Mouse (Mus musculus): ENCODE results near the gene Snta1. TPM values are rescaled to one million over a fixed set of nuclear protein-coding genes. Genes with fewer than 3 reads are reported as not detected.

Snta1 gene
- polyA plus RNA-seq, 1 experiment from 2014 or later: 23.7 TPM

DNA sequence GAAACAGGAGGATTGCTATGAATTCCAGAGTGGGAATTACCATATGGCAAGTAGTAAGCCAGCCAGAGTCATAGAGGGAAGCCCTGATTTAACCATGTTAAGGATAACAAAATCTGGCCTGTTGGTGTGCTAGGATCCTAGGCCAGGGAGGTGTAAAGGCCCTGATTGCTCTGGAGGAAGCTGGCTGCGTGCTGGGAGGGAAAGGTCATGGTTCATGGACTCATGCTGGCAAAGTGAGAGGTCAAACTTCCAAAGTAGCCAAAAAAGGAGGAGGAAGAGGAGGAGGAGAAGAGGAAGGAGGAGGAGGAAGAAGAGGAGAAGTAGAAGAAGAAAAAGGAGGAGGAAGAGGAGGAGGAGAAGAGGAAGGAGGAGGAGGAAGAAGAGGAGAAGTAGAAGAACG lies 24.8 kb upstream of the Snta1 start:
- no peaks in the 10 kb centered on the region for H3K36me3 ChIP-seq (ENCODE audit: control insufficient read depth, insufficient read depth, low read length)
- no peak overlapping the region for H3K9ac ChIP-seq (ENCODE audit: low read length)
- no peaks in the 10 kb centered on the region for H3K27me3 ChIP-seq (ENCODE audit: control insufficient read depth, insufficient read depth, low read length)
- H3K4me1 ChIP-seq (ENCODE audit: control insufficient read depth in 2 of 2, insufficient read depth in 2 of 2, low read length in 2 of 2): peaks cover 5 to 17% of the 10 kb centered on the region in 2 experiments
- no peak overlapping the region for H3K27ac ChIP-seq (replicated peaks in 1 of 2; ENCODE audit: control insufficient read depth in 1 of 2, insufficient read depth in 1 of 2, low read depth in 2 of 2, low read length in 2 of 2)
- H3K4me3 ChIP-seq (ENCODE audit: control insufficient read depth in 1 of 2, insufficient read depth in 1 of 2, low read depth in 1 of 2, low read length in 2 of 2): no peak overlapping the region
- ATAC-seq (ENCODE audit: insufficient number of reproducible peaks, insufficient read depth, low FRiP score, low read depth): no peak
- no peak overlapping the region for H3K4me2 ChIP-seq (ENCODE audit: low read length)
- no peaks in the 10 kb centered on the region for H3K9me3 ChIP-seq (ENCODE audit: control insufficient read depth, low read length)
- WGBS: 61% methylated on average over 2 of the region's 2 CpGs

DNA sequence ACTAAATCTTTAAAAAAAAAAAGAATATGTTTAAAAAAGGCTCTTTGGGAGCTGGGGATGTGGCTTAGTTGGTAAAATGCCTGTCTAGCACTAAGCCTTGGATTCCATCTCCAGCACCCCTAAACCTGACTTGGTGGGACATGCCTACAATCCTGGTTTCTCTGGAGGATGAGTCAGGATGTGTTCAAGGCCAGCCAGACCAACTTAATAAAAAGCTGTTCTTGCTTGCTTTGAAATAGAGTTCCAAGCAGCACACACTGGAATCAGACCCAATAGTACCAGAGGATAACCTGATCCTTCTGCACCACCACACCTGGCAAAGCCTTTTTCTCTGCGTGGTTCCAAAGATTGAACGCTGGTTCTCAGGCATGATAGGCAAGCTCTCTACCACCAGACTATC lies 22.7 kb upstream of the Snta1 start:
- WGBS: 96% methylated on average over 2 of the region's 2 CpGs
- no peak overlapping the region for H3K27ac ChIP-seq (replicated peaks in 1 of 2; ENCODE audit: control insufficient read depth in 1 of 2, insufficient read depth in 1 of 2, low read depth in 2 of 2, low read length in 2 of 2)
- 0 out of 2 replicates have a peak, but pooled peaks cover 1% of the 10 kb centered on the region for H3K9me3 ChIP-seq (ENCODE audit: control insufficient read depth, low read length)
- ATAC-seq (ENCODE audit: insufficient number of reproducible peaks, insufficient read depth, low FRiP score, low read depth): no peak
- H3K4me1 ChIP-seq (ENCODE audit: control insufficient read depth in 2 of 2, insufficient read depth in 2 of 2, low read length in 2 of 2): peaks cover 13 to 19% of the 10 kb centered on the region in 2 experiments
- no peak overlapping the region for H3K4me3 ChIP-seq (ENCODE audit: control insufficient read depth in 1 of 2, insufficient read depth in 1 of 2, low read depth in 1 of 2, low read length in 2 of 2)
- H3K4me2 ChIP-seq (ENCODE audit: low read length): no peak overlapping the region
- no peaks in the 10 kb centered on the region for H3K36me3 ChIP-seq (ENCODE audit: control insufficient read depth, insufficient read depth, low read length)
- H3K9ac ChIP-seq (ENCODE audit: low read length): no peak overlapping the region
- no peaks in the 10 kb centered on the region for H3K27me3 ChIP-seq (ENCODE audit: control insufficient read depth, insufficient read depth, low read length)

DNA sequence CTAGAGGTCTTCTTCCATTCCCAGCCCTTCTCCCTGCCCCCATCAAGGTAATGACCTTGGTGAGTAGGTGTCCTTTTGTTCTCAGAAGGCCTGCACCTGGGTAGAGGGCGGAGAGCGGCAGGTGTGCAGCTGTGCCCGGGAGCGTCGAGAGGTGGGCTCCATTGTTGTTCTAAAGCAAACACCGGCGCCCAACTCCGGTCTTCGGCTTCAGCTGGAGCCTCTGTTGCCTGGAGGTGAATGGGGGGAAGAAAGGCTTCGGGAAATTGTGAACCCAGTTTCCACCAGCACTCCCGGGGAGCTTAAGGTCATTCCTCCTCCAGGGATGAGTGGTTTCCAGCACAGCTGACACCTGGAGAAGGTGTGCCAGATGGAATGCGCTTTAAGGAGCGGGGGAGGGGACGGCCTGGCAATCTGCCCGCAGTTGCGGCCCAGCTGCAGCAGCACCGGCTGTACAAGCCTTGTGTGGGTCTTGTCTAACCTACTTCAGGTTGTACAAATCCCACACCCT lies 20.0 kb upstream of the Snta1 start:
- no peak overlapping the region for H3K4me3 ChIP-seq (ENCODE audit: control insufficient read depth in 1 of 2, insufficient read depth in 1 of 2, low read depth in 1 of 2, low read length in 2 of 2)
- no peak for ATAC-seq (ENCODE audit: insufficient number of reproducible peaks, insufficient read depth, low FRiP score, low read depth)
- peaks cover 13 to 16% of the 10 kb centered on the region in 2 experiments for H3K4me1 ChIP-seq (ENCODE audit: control insufficient read depth in 2 of 2, insufficient read depth in 2 of 2, low read length in 2 of 2)
- H3K27ac ChIP-seq (replicated peaks in 1 of 2; ENCODE audit: control insufficient read depth in 1 of 2, insufficient read depth in 1 of 2, low read depth in 2 of 2, low read length in 2 of 2): no peak overlapping the region
- H3K36me3 ChIP-seq (ENCODE audit: control insufficient read depth, insufficient read depth, low read length): no peaks in the 10 kb centered on the region
- 0 out of 2 replicates have a peak, but pooled peaks cover 3% of the 10 kb centered on the region for H3K9me3 ChIP-seq (ENCODE audit: control insufficient read depth, low read length)
- H3K27me3 ChIP-seq (ENCODE audit: control insufficient read depth, insufficient read depth, low read length): no peaks in the 10 kb centered on the region
- WGBS: 18% methylated on average over 17 of the region's 17 CpGs
- peak overlapping the region; percentile 45 for H3K4me2 ChIP-seq (ENCODE audit: low read length)
- no peak overlapping the region for H3K9ac ChIP-seq (ENCODE audit: low read length)

DNA sequence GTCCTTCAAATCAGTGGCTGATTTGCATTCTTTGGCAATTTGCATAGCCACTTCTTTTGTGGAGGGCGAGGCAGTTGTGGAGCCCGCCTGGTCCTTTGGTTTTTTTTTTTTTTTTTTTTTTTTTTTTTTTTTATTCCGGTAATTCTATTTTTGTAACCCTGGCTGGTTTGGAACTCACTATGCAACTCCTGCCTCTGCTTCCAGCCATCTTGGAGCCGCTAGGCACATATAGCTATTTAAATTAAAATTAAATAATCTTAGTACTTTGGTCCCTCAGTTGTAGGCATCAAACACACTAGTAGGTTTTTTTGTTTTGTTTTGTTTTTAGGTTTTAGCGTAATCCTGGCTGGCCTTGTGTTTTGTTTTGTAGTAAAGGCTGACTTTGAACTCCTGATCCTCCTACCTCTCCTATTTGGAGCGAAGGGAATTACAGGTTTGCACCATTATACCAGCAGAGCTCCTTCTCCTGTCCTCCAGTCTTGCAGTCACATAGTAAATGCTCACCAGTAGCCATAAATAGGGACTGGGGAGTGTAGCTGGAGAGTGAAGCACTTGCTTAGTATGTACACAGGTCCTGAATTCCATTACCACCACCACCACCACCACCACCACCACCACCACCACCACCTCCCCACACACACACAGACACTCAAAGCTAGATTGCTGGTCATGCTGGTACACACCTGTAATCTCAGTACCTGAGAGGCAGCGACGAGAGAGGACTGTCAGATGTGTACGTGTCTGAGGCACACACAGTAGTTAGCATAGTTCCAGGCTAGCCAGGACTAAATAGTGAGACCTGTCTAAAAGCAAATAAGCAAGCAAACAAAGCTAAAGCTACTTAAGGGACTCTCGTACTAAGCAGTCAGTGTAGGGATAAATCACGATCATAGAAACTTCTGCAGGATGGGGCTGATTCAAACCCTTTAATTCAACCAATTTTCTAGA lies 19.3 kb upstream of the Snta1 start:
- Histone ChIP-seq H3K27ac (replicated peaks in 1 of 2; ENCODE audit: control insufficient read depth in 1 of 2, insufficient read depth in 1 of 2, low read depth in 2 of 2, low read length in 2 of 2) (peak overlapping the region; percentile 55 to 68), H3K36me3 (ENCODE audit: control insufficient read depth, insufficient read depth, low read length) (no peaks in the 10 kb centered on the region), H3K9ac (ENCODE audit: low read length) (peak overlapping the region; percentile 73), H3K4me3 (ENCODE audit: control insufficient read depth in 1 of 2, insufficient read depth in 1 of 2, low read depth in 1 of 2, low read length in 2 of 2) (peak overlapping the region; percentile 46 to 61), H3K9me3 (ENCODE audit: control insufficient read depth, low read length) (0 out of 2 replicates have a peak, but pooled peaks cover 3% of the 10 kb centered on the region), H3K4me2 (ENCODE audit: low read length) (peak overlapping the region; percentile 85), H3K4me1 (ENCODE audit: control insufficient read depth in 2 of 2, insufficient read depth in 2 of 2, low read length in 2 of 2) (peaks cover 13 to 16% of the 10 kb centered on the region in 2 experiments), H3K27me3 (ENCODE audit: control insufficient read depth, insufficient read depth, low read length) (no peaks in the 10 kb centered on the region)
- WGBS: 47% methylated on average over 11 of the region's 11 CpGs
- no peak for ATAC-seq (ENCODE audit: insufficient number of reproducible peaks, insufficient read depth, low FRiP score, low read depth)

DNA sequence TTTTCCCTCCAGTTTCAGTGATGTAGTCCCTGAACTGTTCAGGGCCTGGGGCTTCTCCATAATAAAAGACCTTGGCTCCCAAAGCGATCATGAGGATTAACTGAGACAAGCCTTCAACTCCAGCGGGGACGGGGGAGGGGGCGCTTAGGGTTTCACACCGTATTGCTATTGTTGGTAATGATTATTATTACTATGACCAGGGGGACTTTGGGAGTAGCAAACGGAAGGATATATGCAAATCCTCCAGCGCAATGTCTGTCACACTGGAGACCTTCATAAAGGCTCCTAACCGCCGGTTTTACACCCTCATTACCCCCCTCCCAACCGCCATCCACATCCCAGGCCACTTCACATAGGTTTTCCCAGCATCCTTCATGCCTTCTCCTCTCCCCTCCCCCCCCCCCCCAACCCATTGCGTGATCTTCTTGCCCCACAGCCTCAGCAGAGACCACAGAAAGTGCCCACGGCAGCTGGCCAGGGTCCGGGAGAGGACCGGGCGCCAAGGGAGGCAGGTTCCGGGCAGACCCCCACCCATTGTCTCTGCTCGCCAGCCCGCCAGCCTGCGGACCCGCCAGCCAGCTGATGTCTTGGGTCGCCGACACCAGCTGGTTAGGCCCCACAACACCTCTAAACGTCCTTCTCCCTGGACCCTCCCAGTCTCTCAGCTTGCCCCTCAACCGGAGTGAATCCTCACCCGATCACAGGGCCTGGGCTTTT lies 18.4 kb upstream of the Snta1 start:
- H3K9me3 ChIP-seq (ENCODE audit: control insufficient read depth, low read length): 0 out of 2 replicates have a peak, but pooled peaks cover 3% of the 10 kb centered on the region
- H3K27ac ChIP-seq (replicated peaks in 1 of 2; ENCODE audit: control insufficient read depth in 1 of 2, insufficient read depth in 1 of 2, low read depth in 2 of 2, low read length in 2 of 2): peak overlapping the region; percentile 55 to 68
- peak overlapping the region; percentile 73 for H3K9ac ChIP-seq (ENCODE audit: low read length)
- no peaks in the 10 kb centered on the region for H3K36me3 ChIP-seq (ENCODE audit: control insufficient read depth, insufficient read depth, low read length)
- H3K4me1 ChIP-seq (ENCODE audit: control insufficient read depth in 2 of 2, insufficient read depth in 2 of 2, low read length in 2 of 2): peaks cover 13 to 16% of the 10 kb centered on the region in 2 experiments
- H3K27me3 ChIP-seq (ENCODE audit: control insufficient read depth, insufficient read depth, low read length): no peaks in the 10 kb centered on the region
- 5% methylated on average over 24 of the region's 25 CpGs for WGBS
- peak; percentile 42; the same call in 1 of the 2 replicates for ATAC-seq (ENCODE audit: insufficient number of reproducible peaks, insufficient read depth, low FRiP score, low read depth)
- peak overlapping the region; percentile 85 for H3K4me2 ChIP-seq (ENCODE audit: low read length)
- peak overlapping the region; percentile 46 to 61 for H3K4me3 ChIP-seq (ENCODE audit: control insufficient read depth in 1 of 2, insufficient read depth in 1 of 2, low read depth in 1 of 2, low read length in 2 of 2)

DNA sequence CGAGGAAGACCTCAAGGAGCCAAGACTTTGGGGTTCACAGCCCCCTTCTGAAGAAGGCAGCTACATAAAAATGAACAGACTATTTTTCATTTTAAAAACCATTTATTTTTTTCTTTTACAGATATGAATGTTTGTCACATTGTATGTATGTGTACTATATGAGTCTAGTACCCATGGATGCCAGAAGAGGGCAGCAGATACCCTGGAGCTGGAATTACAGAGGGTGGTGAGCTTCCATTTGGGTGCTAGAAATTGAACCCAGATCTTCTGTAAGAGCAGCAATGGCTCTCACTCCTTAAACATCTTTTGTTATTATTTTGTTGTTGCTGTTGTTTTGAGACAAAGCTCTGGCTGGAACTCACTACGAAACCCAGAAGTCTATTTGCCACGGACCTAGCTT lies 17.6 kb upstream of the Snta1 start:
- Histone ChIP-seq H3K4me2 (ENCODE audit: low read length) (no peak overlapping the region), H3K36me3 (ENCODE audit: control insufficient read depth, insufficient read depth, low read length) (no peaks in the 10 kb centered on the region), H3K4me3 (ENCODE audit: control insufficient read depth in 1 of 2, insufficient read depth in 1 of 2, low read depth in 1 of 2, low read length in 2 of 2) (no peak overlapping the region), H3K9ac (ENCODE audit: low read length) (no peak overlapping the region), H3K9me3 (ENCODE audit: control insufficient read depth, low read length) (0 out of 2 replicates have a peak, but pooled peaks cover 3% of the 10 kb centered on the region), H3K27ac (replicated peaks in 1 of 2; ENCODE audit: control insufficient read depth in 1 of 2, insufficient read depth in 1 of 2, low read depth in 2 of 2, low read length in 2 of 2) (no peak overlapping the region), H3K4me1 (ENCODE audit: control insufficient read depth in 2 of 2, insufficient read depth in 2 of 2, low read length in 2 of 2) (peaks cover 13 to 16% of the 10 kb centered on the region in 2 experiments), H3K27me3 (ENCODE audit: control insufficient read depth, insufficient read depth, low read length) (no peaks in the 10 kb centered on the region)
- ATAC-seq (ENCODE audit: insufficient number of reproducible peaks, insufficient read depth, low FRiP score, low read depth): no peak
- WGBS: 94% methylated on average over 3 of the region's 3 CpGs

DNA sequence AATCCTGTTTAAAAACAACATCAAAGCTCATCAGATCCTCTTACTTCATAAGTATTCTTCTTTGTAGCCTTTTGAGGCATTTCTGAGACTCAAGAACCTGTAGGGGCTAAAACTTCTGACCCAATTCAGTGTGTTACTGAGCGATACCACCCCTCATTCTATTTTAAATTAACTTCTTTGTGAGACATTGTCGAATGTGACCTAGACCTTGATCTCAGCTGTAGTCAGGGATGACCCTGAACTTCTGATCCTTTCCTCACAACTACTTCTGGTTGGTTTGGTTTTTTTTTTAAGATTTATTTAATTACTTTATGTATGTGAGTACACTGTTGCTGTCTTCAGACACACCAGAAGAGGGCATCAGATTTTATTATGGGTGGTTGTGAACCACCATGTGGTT lies 15.6 kb upstream of the Snta1 start:
- no peak overlapping the region for H3K9ac ChIP-seq (ENCODE audit: low read length)
- H3K4me3 ChIP-seq (ENCODE audit: control insufficient read depth in 1 of 2, insufficient read depth in 1 of 2, low read depth in 1 of 2, low read length in 2 of 2): no peak overlapping the region
- no peak overlapping the region for H3K4me2 ChIP-seq (ENCODE audit: low read length)
- H3K36me3 ChIP-seq (ENCODE audit: control insufficient read depth, insufficient read depth, low read length): no peaks in the 10 kb centered on the region
- no peak overlapping the region for H3K27ac ChIP-seq (replicated peaks in 1 of 2; ENCODE audit: control insufficient read depth in 1 of 2, insufficient read depth in 1 of 2, low read depth in 2 of 2, low read length in 2 of 2)
- ATAC-seq (ENCODE audit: insufficient number of reproducible peaks, insufficient read depth, low FRiP score, low read depth): no peak
- peaks cover 13 to 16% of the 10 kb centered on the region in 2 experiments for H3K4me1 ChIP-seq (ENCODE audit: control insufficient read depth in 2 of 2, insufficient read depth in 2 of 2, low read length in 2 of 2)
- 0 out of 2 replicates have a peak, but pooled peaks cover 3% of the 10 kb centered on the region for H3K9me3 ChIP-seq (ENCODE audit: control insufficient read depth, low read length)
- WGBS: 91% methylated on average over 2 of the region's 2 CpGs
- H3K27me3 ChIP-seq (ENCODE audit: control insufficient read depth, insufficient read depth, low read length): no peaks in the 10 kb centered on the region

Measured in heart, embryonic 14.5 days (tissue).